Mouse (Mus musculus) liver, embryonic 13.5 days (tissue): Measurements from ENCODE around the gene Afap1l2. TPM values are rescaled to one million over a fixed set of nuclear protein-coding genes. Genes with fewer than 3 reads are reported as not detected.

ENCODE experiments used
- ATAC-seq: fragments of 200-750 bp; cut with Nextera tagmentation; 2 replicates; pipeline ENCODE4 v1.8.0; 2017; ENCODE audit warnings: low read depth, mild to moderate bottlenecking, moderate number of reproducible peaks, moderate library complexity
- DNase-seq: peaks from one replicate; pipeline ENCODE4 v3.0.0; 2022
- H3K27ac ChIP-seq: fragments of 300-500 bp; sonication (generic); 2 replicates; pipeline ENCODE4 v1.5.1; 2015; ENCODE audit warnings: moderate library complexity, mild to moderate bottlenecking, inconsistent platforms
- H3K27me3 ChIP-seq: fragments of 300-500 bp; sonication (generic); 2 replicates; pipeline ENCODE4 v1.6.1; 2015; ENCODE audit warnings: mild to moderate bottlenecking, inconsistent platforms
- H3K36me3 ChIP-seq: fragments of 300-500 bp; sonication (generic); 2 replicates; pipeline ENCODE4 v1.6.1; 2015; ENCODE audit warnings: mild to moderate bottlenecking, inconsistent platforms
- H3K4me1 ChIP-seq: fragments of 300-500 bp; sonication (generic); replicated peaks from 2 replicates; pipeline ENCODE4 v1.6.1; 2015; ENCODE audit warnings: inconsistent platforms
- H3K4me2 ChIP-seq: fragments of 300-500 bp; sonication (generic); 2 replicates; pipeline ENCODE4 v1.6.1; 2015; ENCODE audit warnings: inconsistent platforms, mild to moderate bottlenecking, moderate library complexity
- H3K4me3 ChIP-seq: fragments of 300-500 bp; sonication (generic); replicated peaks from 2 replicates; pipeline ENCODE4 v1.5.1; 2015; ENCODE audit warnings: mild to moderate bottlenecking, inconsistent platforms
- H3K9ac ChIP-seq: fragments of 300-500 bp; sonication (generic); 2 replicates; pipeline ENCODE4 v1.6.1; 2015; ENCODE audit warnings: mild to moderate bottlenecking, inconsistent platforms
- H3K9me3 ChIP-seq: fragments of 300-500 bp; sonication (generic); replicated peaks from 2 replicates; pipeline ENCODE4 v1.6.1; 2016; ENCODE audit warnings: inconsistent platforms
- WGBS: fragments of 180-500 bp; shearing (Covaris S2); methylation state at CpG from one replicate; pipeline ENCODE4 v1.1.7; 2015; ENCODE audit not compliant: insufficient replicate concordance; 5-methylcytosine and 5-hydroxymethylcytosine counted together
- polyA plus RNA-seq: library from polyadenylated mRNA; unstranded; fragments of >200 nt; fragmentation: Nextera tagmentation; extraction: Ambion mirVana; gene quantifications from 2 replicates; pipeline ENCODE4 v1.2.1, GENCODE M21; 2015

Afap1l2 gene
- polyA plus RNA-seq, 1 experiment from 2014 or later = 0.96 TPM

DNA sequence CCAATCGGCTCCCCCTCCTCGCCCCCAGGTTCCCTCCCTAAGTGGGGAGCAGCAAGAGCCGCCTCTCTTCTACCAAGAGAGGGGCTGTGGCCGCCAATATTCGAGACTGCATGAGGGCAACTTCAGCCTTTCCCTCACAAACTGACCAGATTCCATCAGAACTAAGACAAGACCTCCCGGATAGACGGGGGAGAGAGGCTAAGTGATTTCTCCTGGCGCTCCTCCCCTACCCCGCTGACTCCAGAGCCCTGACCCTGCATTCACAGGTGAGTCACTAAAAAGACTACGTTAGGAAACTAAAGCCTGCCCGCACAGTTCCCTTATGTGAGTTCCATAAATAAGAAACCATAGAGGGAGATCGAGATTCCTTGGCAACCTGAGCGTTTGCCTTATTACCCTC lies 1.2 kb downstream of the Afap1l2 start:
- Histone ChIP-seq H3K36me3 (no peaks in the 10 kb centered on the region), H3K27ac (no peak overlapping the region), H3K4me3 (peak overlapping the region; percentile 49; the same call in 1 of the 2 replicates), H3K4me1 (peaks cover 4% of the 10 kb centered on the region), H3K27me3 (peaks cover 36% of the 10 kb centered on the region), H3K9me3 (no peaks in the 10 kb centered on the region), H3K9ac (no peak overlapping the region), H3K4me2 (peak overlapping the region; percentile 6; the same call in 1 of the 2 replicates)
- WGBS = 61% methylated on average over 13 of the region's 13 CpGs
- DNase-seq = no peak
- ATAC-seq = no peak

DNA sequence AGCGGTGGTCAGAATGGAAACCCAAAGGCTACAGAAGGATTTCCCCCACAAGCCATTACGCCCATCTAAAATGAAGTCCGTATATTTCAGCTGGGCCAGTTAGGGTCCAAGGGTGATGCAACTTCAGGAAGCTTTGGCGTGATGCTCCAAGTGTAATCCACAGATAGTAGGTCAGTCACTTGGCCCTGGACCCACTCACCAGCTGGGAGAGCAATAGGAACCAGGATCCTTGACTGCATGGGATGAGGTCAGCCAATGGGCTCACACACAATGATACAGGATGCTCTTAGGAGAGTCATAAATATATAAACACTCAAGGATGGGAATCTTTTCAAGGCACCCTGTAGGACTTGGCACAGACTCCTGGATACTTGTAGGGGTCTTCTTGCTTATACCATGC lies 3.0 kb downstream of the Afap1l2 start:
- no peak overlapping the region for H3K4me3 ChIP-seq
- 76% methylated on average over 4 of the region's 4 CpGs for WGBS
- no peak overlapping the region for H3K4me2 ChIP-seq
- no peaks in the 10 kb centered on the region for H3K36me3 ChIP-seq
- H3K9me3 ChIP-seq = no peaks in the 10 kb centered on the region
- H3K27ac ChIP-seq = no peak overlapping the region
- peaks cover 35% of the 10 kb centered on the region for H3K27me3 ChIP-seq
- H3K9ac ChIP-seq = no peak overlapping the region
- ATAC-seq (no peak), DNase-seq (no peak)
- peaks cover 4% of the 10 kb centered on the region for H3K4me1 ChIP-seq

DNA sequence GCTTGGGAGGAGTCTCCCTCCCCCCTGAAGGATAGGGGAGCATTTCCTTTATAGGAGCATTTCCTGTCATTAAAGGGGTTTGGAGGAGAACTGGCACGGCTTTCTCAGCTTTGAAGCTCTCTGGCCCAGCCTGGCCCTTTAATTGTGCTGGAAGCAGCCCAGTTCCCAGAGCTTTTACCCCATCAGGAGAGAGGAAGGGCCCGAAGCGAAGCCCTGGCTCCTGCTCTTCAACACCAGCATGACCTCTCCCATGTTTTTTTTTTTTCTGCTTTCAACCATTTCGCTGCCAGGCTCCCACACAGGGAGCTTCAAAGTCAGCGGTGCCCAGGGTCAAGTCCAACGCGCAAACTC lies 4.6 kb downstream of the Afap1l2 start:
- H3K4me2 ChIP-seq = no peak overlapping the region

DNA sequence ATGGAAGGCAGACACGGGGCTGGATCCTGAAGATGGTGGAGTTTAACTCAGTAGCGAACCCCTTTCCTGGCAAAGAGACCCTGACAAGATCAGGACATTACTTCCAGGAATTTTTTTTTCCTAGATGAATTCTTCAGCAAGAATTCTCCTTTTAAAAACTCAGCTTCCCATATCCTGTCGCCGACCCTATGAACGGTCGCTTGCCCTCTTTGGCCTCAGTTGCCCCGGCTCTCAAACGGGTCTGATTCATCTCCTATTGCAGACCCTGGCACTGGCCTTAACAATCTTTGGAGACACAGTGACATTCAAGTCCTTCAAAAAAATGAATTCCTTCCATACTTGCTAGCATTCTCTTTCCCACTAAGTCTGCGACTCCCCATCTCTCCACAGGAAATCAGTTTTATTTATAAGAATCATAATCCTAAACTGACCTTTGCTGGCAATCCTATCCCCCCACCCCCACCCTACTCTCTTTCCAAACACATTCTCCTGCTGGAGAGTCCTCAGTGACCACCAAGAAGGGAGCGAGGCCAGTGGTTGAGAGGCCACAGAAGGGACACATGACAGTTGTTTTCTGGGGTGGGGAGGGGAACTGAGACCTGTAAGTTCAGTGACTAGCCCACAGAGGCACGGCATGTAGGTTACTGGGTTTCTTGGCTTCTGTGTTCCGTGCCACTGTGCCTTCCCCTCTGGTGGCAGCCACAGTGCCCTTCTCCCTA lies 5.1 kb downstream of the Afap1l2 start:
- Histone ChIP-seq H3K36me3 (no peaks in the 10 kb centered on the region), H3K4me3 (no peak overlapping the region), H3K4me2 (no peak overlapping the region), H3K4me1 (peaks cover 2% of the 10 kb centered on the region), H3K9me3 (no peaks in the 10 kb centered on the region), H3K9ac (no peak overlapping the region), H3K27ac (no peak overlapping the region), H3K27me3 (peaks cover 14% of the 10 kb centered on the region)
- 54% methylated on average over 12 of the region's 12 CpGs for WGBS
- DNase-seq (no peak), ATAC-seq (no peak)

More for the DNA sequence above, 4.6 kb downstream of the Afap1l2 start:
- ATAC-seq (no peak), DNase-seq (no peak)
- H3K9ac ChIP-seq = no peak overlapping the region
- no peak overlapping the region for H3K27ac ChIP-seq
- H3K4me1 ChIP-seq = peaks cover 4% of the 10 kb centered on the region
- H3K27me3 ChIP-seq = peaks cover 20% of the 10 kb centered on the region
- H3K9me3 ChIP-seq = no peaks in the 10 kb centered on the region
- no peak overlapping the region for H3K4me3 ChIP-seq
- no peaks in the 10 kb centered on the region for H3K36me3 ChIP-seq
- 42% methylated on average over 7 of the region's 7 CpGs for WGBS

DNA sequence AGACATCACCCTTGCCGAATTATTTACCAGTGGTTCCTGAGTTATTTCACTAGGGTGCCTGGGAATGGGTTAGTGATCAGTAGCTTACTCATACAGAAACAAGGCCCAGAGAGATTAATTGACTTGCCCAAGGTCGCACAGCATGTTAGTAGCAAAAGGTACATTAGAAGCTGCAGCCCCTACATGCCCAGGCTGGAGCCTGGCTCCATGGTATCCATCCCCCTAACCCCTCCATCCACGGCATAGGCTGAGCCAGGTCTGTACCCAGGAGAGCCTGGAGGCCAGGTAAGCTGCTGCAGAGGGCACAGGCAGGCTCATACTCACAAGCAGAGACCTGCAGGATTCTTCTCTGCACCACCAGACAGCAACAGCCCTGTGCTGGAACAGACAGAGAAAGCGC lies 6.1 kb downstream of the Afap1l2 start:
- H3K27me3 ChIP-seq = peaks cover 5% of the 10 kb centered on the region
- WGBS = 56% methylated on average over 4 of the region's 4 CpGs
- no peak overlapping the region for H3K4me3 ChIP-seq
- DNase-seq (no peak), ATAC-seq (no peak)
- H3K4me2 ChIP-seq = no peak overlapping the region
- H3K27ac ChIP-seq = no peak overlapping the region
- no peaks in the 10 kb centered on the region for H3K4me1 ChIP-seq
- no peaks in the 10 kb centered on the region for H3K9me3 ChIP-seq
- no peaks in the 10 kb centered on the region for H3K36me3 ChIP-seq
- H3K9ac ChIP-seq = no peak overlapping the region

DNA sequence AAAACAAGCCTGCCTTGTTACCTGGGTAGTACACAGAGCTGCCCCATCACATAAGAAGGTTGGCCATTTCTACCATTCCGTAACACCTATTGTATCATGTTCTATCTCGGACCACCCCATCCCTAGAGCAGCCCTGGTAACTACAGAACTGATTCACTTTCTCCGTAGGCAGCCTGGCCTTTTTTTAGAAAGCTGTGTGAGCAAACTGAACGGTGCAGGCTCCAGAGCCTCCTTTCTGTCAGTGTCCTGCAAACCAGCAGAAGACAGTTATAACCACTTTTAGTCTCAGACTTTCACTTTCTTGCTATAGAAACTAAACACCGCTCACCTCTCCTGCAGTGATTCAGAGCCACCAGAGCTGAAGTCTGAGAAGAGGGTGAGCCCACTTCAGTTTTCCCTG lies 7.4 kb downstream of the Afap1l2 start:
- H3K4me3 ChIP-seq = no peak overlapping the region
- 72% methylated on average over 5 of the region's 5 CpGs for WGBS
- H3K4me2 ChIP-seq = no peak overlapping the region
- no peaks in the 10 kb centered on the region for H3K4me1 ChIP-seq
- H3K9me3 ChIP-seq = no peaks in the 10 kb centered on the region
- H3K9ac ChIP-seq = no peak overlapping the region
- no peak for ATAC-seq
- no peaks in the 10 kb centered on the region for H3K27me3 ChIP-seq
- DNase-seq = no peak
- no peak overlapping the region for H3K27ac ChIP-seq
- H3K36me3 ChIP-seq = no peaks in the 10 kb centered on the region

DNA sequence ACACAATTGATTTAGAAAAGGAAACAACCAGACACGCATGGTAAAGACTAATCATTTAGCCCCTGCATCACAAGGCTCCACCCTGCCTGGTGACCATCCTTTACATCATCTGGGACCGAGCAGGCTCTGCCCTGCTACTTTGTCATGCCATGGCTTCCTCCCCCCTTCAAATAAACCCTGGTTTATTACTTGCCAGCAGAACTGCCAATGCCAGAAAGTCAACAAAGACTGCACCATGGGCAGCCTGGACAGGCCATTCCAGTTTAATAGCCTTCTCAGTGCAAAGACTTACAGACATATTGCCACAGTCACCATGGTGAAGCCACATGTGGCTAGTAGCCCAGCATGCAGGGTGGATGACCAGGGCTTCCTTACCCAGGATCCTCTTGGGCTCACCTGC lies 8.2 kb downstream of the Afap1l2 start:
- 48% methylated on average over 2 of the region's 2 CpGs for WGBS
- Histone ChIP-seq H3K27me3 (no peaks in the 10 kb centered on the region), H3K36me3 (no peaks in the 10 kb centered on the region), H3K4me3 (no peak overlapping the region), H3K4me2 (no peak overlapping the region), H3K9me3 (no peaks in the 10 kb centered on the region), H3K9ac (no peak overlapping the region), H3K4me1 (no peaks in the 10 kb centered on the region), H3K27ac (no peak overlapping the region)
- ATAC-seq (no peak), DNase-seq (no peak)

DNA sequence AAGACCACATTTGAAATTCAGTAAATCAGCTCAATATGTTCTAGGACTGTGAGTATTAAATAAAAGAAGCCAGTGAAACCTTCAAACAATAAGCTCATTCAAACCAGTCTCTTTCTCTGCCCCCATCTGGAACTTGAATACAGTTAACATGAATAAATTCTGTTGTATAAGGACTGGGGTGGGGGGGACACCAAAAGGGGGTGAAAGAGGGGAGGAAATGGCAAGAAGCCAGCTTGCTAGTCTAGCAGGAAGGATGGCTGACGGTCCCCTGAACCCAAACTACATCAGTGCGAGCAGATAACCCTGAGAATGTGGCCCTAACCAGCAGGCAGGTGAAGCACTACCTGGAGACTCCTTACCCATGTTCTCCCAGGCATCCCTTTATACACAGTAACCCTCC lies 9.1 kb downstream of the Afap1l2 start:
- Histone ChIP-seq H3K27me3 (no peaks in the 10 kb centered on the region), H3K9me3 (no peaks in the 10 kb centered on the region), H3K4me3 (no peak overlapping the region), H3K4me1 (no peaks in the 10 kb centered on the region), H3K27ac (no peak overlapping the region), H3K9ac (no peak overlapping the region), H3K36me3 (no peaks in the 10 kb centered on the region), H3K4me2 (no peak overlapping the region)
- 34% methylated on average over 2 of the region's 2 CpGs for WGBS
- ATAC-seq = no peak
- DNase-seq = no peak

DNA sequence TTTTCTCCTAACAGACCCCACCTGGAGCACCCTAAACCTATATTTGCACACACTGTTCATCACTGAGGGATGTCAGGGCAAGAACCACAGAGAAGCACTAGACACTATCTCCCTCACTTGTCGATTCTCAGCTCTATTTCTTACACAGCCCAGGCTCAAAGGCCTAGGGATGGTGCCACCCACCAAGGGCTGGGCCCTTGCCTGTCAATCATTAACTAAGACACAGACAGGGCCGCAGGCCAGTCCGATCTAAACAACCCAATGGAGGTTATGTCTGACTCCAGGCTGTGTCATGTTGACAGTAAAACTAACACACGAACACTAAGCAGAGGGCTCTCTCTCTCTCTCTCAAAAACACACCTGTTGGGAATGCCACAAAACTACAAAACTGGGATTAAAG lies 9.7 kb downstream of the Afap1l2 start:
- H3K27me3 ChIP-seq = no peaks in the 10 kb centered on the region
- ATAC-seq (no peak), DNase-seq (no peak)
- H3K27ac ChIP-seq = no peak overlapping the region
- WGBS = 45% methylated on average over 4 of the region's 4 CpGs
- no peaks in the 10 kb centered on the region for H3K4me1 ChIP-seq
- H3K4me2 ChIP-seq = no peak overlapping the region
- H3K9ac ChIP-seq = no peak overlapping the region
- no peaks in the 10 kb centered on the region for H3K36me3 ChIP-seq
- H3K4me3 ChIP-seq = no peak overlapping the region
- H3K9me3 ChIP-seq = no peaks in the 10 kb centered on the region

DNA sequence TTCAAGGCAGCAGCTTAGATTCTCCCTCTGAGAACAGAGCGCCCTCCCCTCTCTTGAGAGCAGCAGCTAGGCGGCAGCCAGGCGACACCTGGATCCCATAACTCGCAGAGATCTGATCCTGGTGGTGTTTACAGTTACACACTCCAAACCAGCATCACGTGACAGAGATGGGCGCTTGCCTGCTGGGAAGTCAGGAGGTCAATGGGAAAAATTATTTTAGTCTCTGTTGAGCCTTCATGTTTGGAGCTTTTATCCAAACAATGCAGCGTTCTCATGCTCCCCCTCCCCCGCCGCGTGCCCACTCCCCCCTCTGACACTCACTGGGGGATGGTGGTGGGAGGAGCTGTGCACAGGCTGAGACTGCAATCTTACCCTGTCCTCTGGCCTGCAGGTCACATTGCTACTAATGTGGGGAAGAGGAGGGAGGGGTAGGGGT lies 10.8 kb downstream of the Afap1l2 start:
- Histone ChIP-seq H3K36me3 (no peaks in the 10 kb centered on the region), H3K9me3 (no peaks in the 10 kb centered on the region), H3K9ac (no peak overlapping the region), H3K27me3 (no peaks in the 10 kb centered on the region), H3K4me1 (no peaks in the 10 kb centered on the region), H3K4me3 (no peak overlapping the region), H3K27ac (no peak overlapping the region), H3K4me2 (no peak overlapping the region; the same call in 1 of the 2 replicates)
- 8% methylated on average over 10 of the region's 10 CpGs for WGBS
- ATAC-seq = no peak
- DNase-seq = no peak

DNA sequence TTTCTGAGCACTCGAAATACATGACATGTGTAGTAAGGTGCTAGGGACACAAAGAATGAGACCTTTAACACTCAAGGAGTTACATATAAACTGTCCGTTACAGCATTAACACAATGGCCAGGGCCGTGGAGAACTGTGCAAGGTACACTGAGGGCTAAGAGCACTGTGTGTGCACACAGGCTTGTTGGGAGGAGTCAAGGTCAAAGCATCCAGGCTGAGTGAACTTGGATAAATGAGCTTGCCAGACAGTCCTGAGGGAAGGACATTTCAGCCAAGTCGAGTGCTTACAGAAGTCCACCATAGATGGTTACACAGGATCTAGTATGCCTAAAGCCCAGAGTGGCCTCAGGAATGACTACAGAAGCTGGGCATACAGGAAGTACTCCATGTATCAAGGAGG lies 12.6 kb downstream of the Afap1l2 start:
- no peak for DNase-seq
- H3K9ac ChIP-seq = no peak overlapping the region
- H3K4me1 ChIP-seq = no peaks in the 10 kb centered on the region
- ATAC-seq = no peak
- H3K27ac ChIP-seq = no peak overlapping the region
- H3K4me3 ChIP-seq = no peak overlapping the region
- H3K36me3 ChIP-seq = no peaks in the 10 kb centered on the region
- no peaks in the 10 kb centered on the region for H3K27me3 ChIP-seq
- H3K9me3 ChIP-seq = no peaks in the 10 kb centered on the region
- no peak overlapping the region for H3K4me2 ChIP-seq
- 58% methylated on average over 4 of the region's 4 CpGs for WGBS

DNA sequence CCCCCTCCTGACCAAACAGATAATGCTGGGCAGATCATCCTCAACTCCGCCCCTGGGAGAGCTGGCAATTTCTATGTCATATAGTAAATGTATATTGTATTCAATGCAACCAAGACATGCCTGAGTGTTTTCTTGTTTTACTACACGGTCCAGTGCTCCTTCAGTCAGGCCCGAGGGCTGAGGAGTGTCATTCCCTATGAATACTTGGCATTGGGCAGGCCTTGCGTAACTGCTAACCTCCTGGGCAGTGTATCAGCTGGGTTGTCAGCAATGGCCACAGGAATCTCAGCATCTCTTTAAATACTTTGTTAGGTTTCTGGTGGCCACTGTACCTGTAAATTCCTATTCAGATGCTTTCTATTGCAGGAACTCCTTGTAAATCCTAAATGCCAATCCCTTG lies 13.4 kb downstream of the Afap1l2 start:
- no peaks in the 10 kb centered on the region for H3K27me3 ChIP-seq
- H3K4me1 ChIP-seq = no peaks in the 10 kb centered on the region
- H3K4me3 ChIP-seq = no peak overlapping the region
- DNase-seq = no peak
- no peak overlapping the region for H3K9ac ChIP-seq
- H3K36me3 ChIP-seq = no peaks in the 10 kb centered on the region
- H3K27ac ChIP-seq = no peak overlapping the region
- no peaks in the 10 kb centered on the region for H3K9me3 ChIP-seq
- 65% methylated on average over 4 of the region's 4 CpGs for WGBS
- no peak for ATAC-seq
- H3K4me2 ChIP-seq = no peak overlapping the region
